Mouse (Mus musculus) lung, adult 2 months (tissue): ENCODE measurements at regions not wholly inside any gene's neighbourhood (a gene's known extent, or its start where the extent isn't known, plus 50 kb on each side); places are given as distances from the start of the nearest gene placed in this dataset.

ENCODE experiments used
- CTCF ChIP-seq: fragments of 200-500 bp; IDR thresholded peaks from 2 replicates; pipeline ENCODE4 v1.5.1; 2011; ENCODE audit warnings: mild to moderate bottlenecking, low read length, control low read depth; ENCODE audit not compliant: insufficient read depth
- POLR2A ChIP-seq: fragments of 200-500 bp; IDR thresholded peaks from 2 replicates; pipeline ENCODE4 v1.6.1; 2011; ENCODE audit warnings: low read depth, mild to moderate bottlenecking, control low read depth, low read length, borderline replicate concordance; ENCODE audit errors: extremely low read depth

DNA sequence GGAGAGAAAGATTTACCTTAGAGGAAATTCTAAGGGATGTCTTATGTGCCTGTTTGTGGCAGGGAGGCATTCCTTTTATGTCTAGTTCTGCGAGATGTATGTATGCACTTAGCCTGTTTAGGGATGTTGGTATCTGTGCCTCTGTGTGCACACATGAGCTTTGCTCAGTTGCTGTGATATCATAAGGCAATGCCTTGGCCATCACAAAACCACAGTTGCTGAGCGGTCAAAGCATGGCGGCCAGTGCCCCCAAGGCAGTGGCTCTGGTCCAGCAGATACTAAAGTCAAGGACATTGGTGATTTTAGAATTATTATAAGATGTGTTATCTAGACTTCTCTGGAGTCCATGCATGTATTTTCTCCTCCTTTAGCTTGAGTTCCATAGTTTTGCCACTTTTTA, 119.5 kb downstream of the Ube2e3 start:
- TF ChIP-seq CTCF (no peak), POLR2A (no peak)
